Mouse (Mus musculus) left cerebral cortex, postnatal 10 days (tissue): ENCODE results near the gene Mast3. TPM values are rescaled to one million over a fixed set of nuclear protein-coding genes. Genes with fewer than 3 reads are reported as not detected.

Experiments
- DNase-seq, 2 experiments: peaks; one replicate each; pipeline ENCODE4 v3.0.0; 2021 to 2022; ENCODE audit warnings: low spot score in 2 of 2, mixed read lengths in 1 of 2; ENCODE audit errors: extremely low spot score in 1 of 2
- intact Hi-C: fragments of 180-260 bp; cut with DNase I; formaldehyde crosslinking; loops from one replicate; pipeline ENCODE4 v1.15.1; 2025
- total RNA-seq, 2 experiments: library from RNA; stranded (reverse); gene quantifications; 2 replicates each; pipeline ENCODE4 v1.2.3; 2021

Gene Mast3
- total RNA-seq: 100 to 1,000 TPM; 115 to 117 TPM

DNA sequence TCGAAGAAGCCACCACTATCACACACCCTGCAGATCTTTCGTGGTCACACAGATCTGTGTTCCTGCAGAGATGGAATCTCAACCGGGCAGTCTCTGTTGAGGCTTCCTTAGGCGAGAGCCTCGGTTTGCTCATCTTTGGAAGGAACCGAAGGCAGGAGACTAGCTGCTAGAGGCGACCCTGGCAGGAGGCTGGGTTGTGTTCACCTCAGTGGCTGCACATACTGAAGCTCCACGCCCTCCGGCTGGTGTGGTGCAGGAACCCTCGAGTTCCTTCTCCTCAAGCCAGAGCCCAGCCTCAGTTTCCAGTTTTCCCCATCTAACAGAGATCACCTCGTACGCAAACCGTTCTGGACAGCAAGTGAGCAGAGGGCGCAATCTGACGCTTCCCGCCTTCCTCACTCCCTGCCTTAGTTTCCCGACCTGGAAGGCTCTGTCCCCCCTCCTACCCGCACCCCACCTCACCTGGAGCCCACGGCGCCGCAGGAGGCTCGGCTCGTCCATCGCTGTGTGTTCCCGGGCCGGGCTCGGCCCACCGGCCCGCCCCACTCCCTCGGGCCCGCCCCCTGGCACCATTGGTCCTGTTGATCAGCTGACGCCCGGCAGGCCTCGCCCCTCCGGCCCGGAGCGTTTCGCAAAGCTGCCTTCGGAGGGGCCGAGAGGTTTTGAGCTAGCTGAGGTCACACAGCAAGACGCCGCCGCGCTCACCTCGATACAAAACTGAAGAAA is at the start of gene Mast3:
Gene Mast3 (minus strand): TSS at position 574 of the 726 bp plus-strand sequence.
- DNase-seq: peak; percentile 66 to 93
- intact Hi-C loops: loop anchor here (5.0 kb wide), 1 partner anchor 33 kb away; the partner anchor contains the start of gene Arrdc2

DNA sequence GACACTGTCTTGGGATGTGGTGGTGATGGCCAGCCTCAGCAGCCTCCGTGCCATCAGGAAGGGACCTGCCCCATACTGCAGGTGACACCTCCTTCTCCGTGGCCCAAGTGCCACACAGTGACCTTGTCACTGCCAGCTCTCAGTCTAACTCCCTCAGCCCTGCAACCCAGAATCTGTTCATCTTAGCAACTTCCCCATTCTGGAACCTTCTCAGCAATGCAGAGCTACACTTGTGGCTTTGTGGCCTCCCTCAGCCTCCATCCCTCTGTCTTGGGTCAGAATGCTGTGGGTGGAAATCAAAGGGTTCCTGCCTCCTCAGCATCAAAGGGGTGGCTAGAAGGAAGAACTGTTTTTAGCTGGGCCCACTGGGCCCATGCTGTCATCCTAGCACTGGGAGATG is 49.0 kb upstream of the Mast3 start:
- intact Hi-C loops: no loop called here
- no peak for DNase-seq

- intact Hi-C loops: no loop called here
- peak in 1 of 2 experiments; percentile 39 for DNase-seq
Measured at GRCm38 (mm10) chr8:70852595-70853231, 47.9 kb upstream of the Mast3 start.

DNA sequence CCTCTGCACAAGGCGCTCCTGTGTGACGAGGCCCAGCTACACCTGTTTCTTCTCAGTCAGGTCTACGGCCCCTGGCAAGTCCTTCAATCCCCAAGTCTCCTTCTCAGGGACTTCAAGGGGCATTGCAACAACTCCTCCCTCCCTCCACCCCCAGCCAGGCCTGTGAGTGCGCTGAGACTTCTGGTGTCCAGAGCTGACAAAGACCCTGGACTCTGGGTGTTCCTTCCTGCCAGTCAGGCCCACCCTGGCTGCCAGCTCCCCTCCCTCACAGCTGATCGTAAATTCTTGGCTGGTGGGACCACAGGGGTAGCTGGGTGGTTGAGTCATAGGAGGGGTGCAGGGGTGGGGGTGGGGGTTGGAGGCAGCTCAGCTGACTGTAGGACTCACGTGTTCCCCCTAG is 47.0 kb upstream of the Mast3 start:
- intact Hi-C loops: no loop called here
- no peak for DNase-seq

- intact Hi-C loops: no loop called here
- no peak for DNase-seq
Measured at GRCm38 (mm10) chr8:70850947-70851346, 46.1 kb upstream of the Mast3 start.

- intact Hi-C loops: no loop called here
- DNase-seq: no peak
Measured at GRCm38 (mm10) chr8:70850132-70850845, 45.4 kb upstream of the Mast3 start.

DNA sequence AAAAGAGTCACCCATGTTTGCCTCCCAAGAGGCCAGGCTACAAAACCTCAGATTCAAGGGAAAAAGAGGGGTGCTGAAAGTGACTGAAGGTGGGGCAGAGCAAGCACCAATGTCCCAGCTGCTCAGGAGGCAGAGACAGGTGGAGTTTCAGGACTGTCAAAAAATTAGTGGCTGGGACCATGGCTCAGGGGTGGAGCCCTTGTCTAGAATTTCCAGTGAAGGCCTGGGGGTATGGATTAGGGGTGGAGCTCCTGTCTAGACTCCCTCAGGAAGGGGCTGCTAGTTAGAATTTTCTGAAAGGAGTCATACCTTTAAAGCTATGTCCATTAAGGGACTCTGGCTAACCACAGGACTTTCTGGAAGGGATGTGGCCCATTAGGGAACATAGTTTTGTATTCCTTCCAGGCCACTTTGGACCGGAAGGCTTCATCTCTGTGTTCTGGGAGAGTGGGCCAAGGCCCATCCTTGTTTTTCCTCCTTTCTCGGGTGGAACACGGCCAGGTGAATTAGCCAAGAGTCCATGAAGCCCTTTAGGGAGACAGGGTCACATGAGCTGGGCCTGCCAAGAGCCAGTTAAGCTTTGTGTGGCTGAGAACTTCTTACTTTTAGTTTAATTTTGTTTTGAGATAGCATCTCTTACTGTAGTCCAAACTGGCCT is 44.6 kb upstream of the Mast3 start:
- DNase-seq: no peak
- intact Hi-C loops: no loop called here

GRCm38 (mm10) chr8:70846371-70847154 is 41.7 kb upstream of the Mast3 start:
- DNase-seq: peak in 1 of 2 experiments; percentile 38
- intact Hi-C loops: no loop called here

GRCm38 (mm10) chr8:70845108-70845507 is 40.3 kb upstream of the Mast3 start:
- peak in 1 of 2 experiments; percentile 47 for DNase-seq
- intact Hi-C loops: loop anchor here (2.0 kb wide), 1 partner anchor 24 kb away; no protein-coding TSS in a partner anchor

- intact Hi-C loops: loop anchor here (2.0 to 5.0 kb wide), 2 partner anchors 24 to 82 kb away; partner anchors contain the start of gene Mpv17l2
- peak; percentile 77 to 91 for DNase-seq
Measured at GRCm38 (mm10) chr8:70844523-70844922, 39.7 kb upstream of the Mast3 start.

- DNase-seq: no peak
- intact Hi-C loops: loop anchor here (2.0 to 5.0 kb wide), 2 partner anchors 25 to 82 kb away; partner anchors contain the start of gene Mpv17l2
Measured at GRCm38 (mm10) chr8:70843941-70844340, 39.1 kb upstream of the Mast3 start.

DNA sequence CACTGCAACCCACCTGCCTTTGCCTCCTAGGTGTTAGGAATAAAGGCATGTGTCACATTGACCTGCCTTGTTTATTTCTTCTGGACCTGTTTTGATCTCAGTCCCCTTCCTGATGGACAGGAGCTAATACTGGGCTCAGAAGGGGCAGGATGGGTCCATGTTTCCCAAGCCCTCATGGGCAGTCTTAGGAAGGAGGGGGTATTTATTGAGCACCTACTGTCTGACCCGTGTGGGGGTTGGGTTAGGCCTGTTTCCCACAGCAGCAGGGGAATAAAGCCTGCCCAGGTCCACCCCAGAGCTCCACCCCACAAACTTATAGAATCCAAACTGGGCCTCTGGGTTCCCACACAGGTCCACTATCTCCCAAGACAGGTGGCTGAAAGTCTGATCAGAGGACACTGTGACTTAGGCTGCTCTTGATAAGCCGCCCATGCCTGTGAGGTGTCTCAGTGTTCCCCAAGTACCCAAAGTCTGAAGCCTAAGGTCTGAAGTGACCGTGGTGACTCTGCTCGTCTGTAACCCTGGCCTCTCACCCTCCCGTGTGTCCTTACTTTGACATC is 38.4 kb upstream of the Mast3 start:
- DNase-seq: peak in 1 of 2 experiments; percentile 22
- intact Hi-C loops: loop anchor here (5.0 kb wide), 1 partner anchor 81 kb away; the partner anchor contains the start of gene Mpv17l2

DNA sequence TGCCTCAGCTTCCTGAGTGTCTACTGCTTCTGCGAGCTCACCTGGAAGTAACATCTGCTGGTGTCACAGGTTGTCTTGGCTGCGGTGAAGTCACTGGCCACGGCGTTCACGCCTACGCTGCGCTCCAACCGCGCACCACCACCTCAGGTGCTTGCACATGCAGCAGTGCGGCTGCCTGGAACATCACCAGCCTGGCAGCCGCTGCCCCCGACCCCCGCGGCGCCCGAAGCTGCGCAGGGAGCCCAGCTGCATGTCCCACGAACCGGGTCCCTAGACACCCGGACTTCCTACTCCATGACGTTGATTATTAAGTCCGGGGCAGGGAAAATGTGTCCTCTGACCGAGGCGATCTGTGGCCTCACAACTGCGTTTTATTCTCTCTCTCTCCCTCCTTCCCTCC is 37.6 kb upstream of the Mast3 start:
- intact Hi-C loops: loop anchor here (5.0 kb wide), 1 partner anchor 80 kb away; the partner anchor contains the start of gene Mpv17l2
- peak in 1 of 2 experiments; percentile 41 for DNase-seq

DNA sequence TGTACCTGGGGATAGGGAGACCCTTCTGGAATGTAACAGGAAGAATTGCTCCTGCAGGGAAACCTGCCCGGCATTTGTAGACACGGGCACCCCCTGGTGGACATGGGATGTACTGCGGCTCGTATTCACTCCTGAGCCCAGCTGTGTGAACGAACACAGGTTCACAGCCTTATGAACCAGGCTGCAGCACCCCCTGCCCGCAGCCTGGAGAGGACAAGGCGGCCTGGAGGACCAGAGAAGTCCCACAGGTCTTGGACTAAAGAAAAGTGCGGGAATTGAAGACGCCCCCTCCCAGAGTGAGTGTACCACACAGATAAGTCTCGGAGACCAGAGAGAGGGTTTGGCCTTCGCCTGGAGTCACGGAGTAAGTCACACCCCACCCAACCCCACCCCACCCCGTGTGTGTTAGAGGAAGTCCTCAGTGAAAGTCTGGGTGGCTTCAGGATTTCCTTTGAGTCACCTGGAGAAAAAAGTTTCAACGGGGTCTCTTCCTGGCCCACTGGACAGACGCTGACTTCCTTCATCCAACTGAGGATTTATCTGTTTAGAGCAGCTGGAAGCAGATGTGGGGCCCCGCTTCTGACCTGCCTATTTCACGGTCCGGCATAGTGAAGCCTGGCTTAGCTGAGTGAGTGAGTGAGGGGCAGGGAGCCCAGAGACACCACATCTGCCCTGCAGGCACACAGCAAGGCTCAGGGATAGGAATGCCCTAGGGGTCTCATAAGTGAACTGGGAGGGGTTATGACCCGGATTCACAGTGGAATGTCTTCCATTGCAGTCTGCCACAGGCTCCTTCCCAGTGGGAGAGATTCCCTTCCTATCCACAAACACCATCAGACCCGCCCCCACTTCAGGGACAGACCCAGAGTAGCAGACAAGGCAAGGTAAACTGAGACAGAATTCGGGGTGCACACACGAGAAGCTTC is 36.6 kb upstream of the Mast3 start:
- peak; percentile 87 for DNase-seq
- intact Hi-C loops: loop anchor here (2.0 to 5.0 kb wide), 2 partner anchors 79 to 119 kb away; partner anchors contain the start of genes Mpv17l2 and Pde4c

GRCm38 (mm10) chr8:70840590-70840989 is 35.7 kb upstream of the Mast3 start:
- intact Hi-C loops: loop anchor here (2.0 to 5.0 kb wide), 2 partner anchors 78 to 118 kb away; partner anchors contain the start of genes Mpv17l2 and Pde4c
- peak in 1 of 2 experiments; percentile 25 for DNase-seq
